Mouse (Mus musculus) intestine, embryonic 14.5 days (tissue): Measurements from ENCODE around the gene Adam6b. TPM values are rescaled to one million over a fixed set of nuclear protein-coding genes. Genes with fewer than 3 reads are reported as not detected.
A peak's percentile ranks its signal among the peaks of the same experiment; 100 is the strongest.
"Not testable (repeated sequence)": the region's sequence is repeated elsewhere in the genome, so short reads cannot be mapped to it uniquely, and the experiment has no call there.

Experiments
- ATAC-seq: fragments of 200-750 bp; cut with Nextera tagmentation; replicated peaks from 2 replicates; pipeline ENCODE4 v1.8.0; 2017; ENCODE audit warnings: low read depth, moderate number of reproducible peaks, moderate TSS enrichment, moderate library complexity; ENCODE audit not compliant: low FRiP score, low TSS enrichment
- DNase-seq: peaks from one replicate; pipeline ENCODE4 v3.0.0-alpha.2; 2018; ENCODE audit warnings: low spot score
- H3K27ac ChIP-seq: fragments of 300-500 bp; sonication (generic); 2 replicates; pipeline ENCODE4 v1.5.1; 2014; ENCODE audit warnings: low read depth, mild to moderate bottlenecking, control low read depth
- H3K27me3 ChIP-seq: fragments of 300-500 bp; sonication (generic); replicated peaks from 2 replicates; pipeline ENCODE4 v1.6.1; 2014; ENCODE audit warnings: low read length, control low read depth; ENCODE audit not compliant: control insufficient read depth, insufficient read depth
- H3K36me3 ChIP-seq: fragments of 300-500 bp; sonication (generic); 2 replicates; pipeline ENCODE4 v1.6.1; 2014; ENCODE audit warnings: low read length, control low read depth; ENCODE audit not compliant: control insufficient read depth, insufficient read depth
- H3K4me1 ChIP-seq: fragments of 300-500 bp; sonication (generic); replicated peaks from 2 replicates; pipeline ENCODE4 v1.6.1; 2014; ENCODE audit warnings: low read length, control low read depth, mixed read lengths; ENCODE audit not compliant: control insufficient read depth, insufficient read depth
- H3K4me2 ChIP-seq: fragments of 300-500 bp; sonication (generic); 2 replicates; pipeline ENCODE4 v1.6.1; 2014; ENCODE audit warnings: low read length
- H3K4me3 ChIP-seq: fragments of 300-500 bp; sonication (generic); 2 replicates; pipeline ENCODE4 v1.5.1; 2014; ENCODE audit warnings: low read depth, low read length, control low read depth, mixed read lengths
- H3K9ac ChIP-seq: fragments of 300-500 bp; sonication (generic); 2 replicates; pipeline ENCODE4 v1.6.1; 2014; ENCODE audit warnings: mild to moderate bottlenecking, low read length
- H3K9me3 ChIP-seq: fragments of 300-500 bp; sonication (generic); 2 replicates; pipeline ENCODE4 v1.6.1; 2016; ENCODE audit warnings: low read length, control low read depth; ENCODE audit not compliant: control insufficient read depth
- WGBS: fragments of 180-500 bp; shearing (Covaris S2); extraction: QIAGEN DNeasy Blood & Tissue Kit; methylation state at CpG from one replicate; pipeline ENCODE4 v1.1.7; 2014; 5-methylcytosine and 5-hydroxymethylcytosine counted together
- polyA plus RNA-seq: library from polyadenylated mRNA; unstranded; fragments of >200 nt; fragmentation: Nextera tagmentation; extraction: Ambion mirVana; gene quantifications from 2 replicates; pipeline ENCODE4 v1.2.1, GENCODE M21; 2014

Adam6b gene
- polyA plus RNA-seq, result not detected in 2 replicates

DNA sequence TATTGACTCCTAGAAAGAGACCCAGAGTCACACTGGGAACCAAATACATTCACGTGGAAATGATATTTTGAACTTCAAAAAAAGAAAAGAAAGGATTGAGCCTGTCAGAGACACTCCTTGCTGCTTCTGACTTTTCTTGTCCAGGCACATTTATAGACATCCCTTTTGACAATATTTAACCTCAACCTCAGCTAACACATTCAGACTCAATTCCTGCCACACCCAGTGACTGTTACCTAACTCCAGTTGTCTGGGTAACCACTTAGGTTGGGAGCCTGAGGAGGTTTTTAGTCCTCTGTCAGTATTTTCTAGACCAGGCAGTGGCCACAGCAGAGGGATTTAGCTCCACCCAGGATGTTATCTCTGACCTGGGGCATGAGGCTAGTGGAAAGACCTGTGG, at the start of gene Adam6b:
Adam6b (plus strand) TSS at position 301 of the 400 bp plus-strand sequence.
- H3K4me1 ChIP-seq, H3K36me3 ChIP-seq, H3K4me2 ChIP-seq, H3K27me3 ChIP-seq, H3K9me3 ChIP-seq, H3K9ac ChIP-seq, DNase-seq, H3K4me3 ChIP-seq, ATAC-seq, H3K27ac ChIP-seq: not testable (repeated sequence)
- no CpG with 5 or more reads among the region's 1 CpGs for WGBS

DNA sequence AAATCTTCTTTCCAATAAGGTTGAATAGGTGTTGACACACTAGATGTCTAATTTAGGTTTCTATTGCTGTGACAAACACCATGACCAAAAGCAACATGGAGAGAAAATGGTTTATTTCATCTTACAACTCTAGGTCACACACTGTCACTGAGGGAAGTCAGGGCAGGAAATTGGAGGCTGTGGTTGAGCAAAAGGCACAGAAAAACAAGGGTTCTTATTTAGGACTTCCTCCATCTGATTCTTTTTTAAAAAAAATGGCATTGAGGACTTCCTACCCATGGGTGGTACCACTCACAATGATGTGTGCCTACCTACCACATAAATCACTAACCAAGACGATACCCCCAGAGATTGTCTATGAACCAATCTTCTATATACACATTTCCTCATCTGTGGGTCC, 43.2 kb upstream of the Adam6b start:
- Histone ChIP-seq H3K4me3 (no peak overlapping the region), H3K27me3 (no peaks in the 10 kb centered on the region), H3K27ac (no peak overlapping the region), H3K9ac (no peak overlapping the region), H3K9me3 (no peaks in the 10 kb centered on the region), H3K4me2 (no peak overlapping the region), H3K36me3 (no peaks in the 10 kb centered on the region), H3K4me1 (no peaks in the 10 kb centered on the region)
- ATAC-seq (no peak), DNase-seq (no peak)
- WGBS, result 97% methylated on average over 1 of the region's 1 CpGs

DNA sequence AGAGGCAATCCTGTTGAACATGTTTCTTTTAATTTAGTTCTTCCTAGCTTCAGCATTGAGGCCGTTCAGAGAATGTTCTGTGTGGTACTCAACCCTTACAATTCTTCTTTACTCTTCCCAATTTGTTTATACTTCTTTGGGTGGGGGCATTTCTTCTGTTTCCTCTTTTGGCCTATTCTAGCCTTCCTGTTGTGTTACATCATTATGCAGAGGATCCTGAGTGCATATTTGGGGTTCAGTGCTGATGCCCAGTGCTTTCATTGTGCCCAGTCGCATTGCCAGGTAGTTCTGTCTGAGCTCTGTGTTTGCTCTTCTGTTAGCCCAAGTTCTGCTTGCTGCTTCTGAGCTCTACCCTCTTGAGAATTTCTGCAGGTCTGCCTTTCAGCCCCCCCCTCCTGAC, 13.1 kb upstream of the Adam6b start:
- no peak for ATAC-seq
- H3K4me3 ChIP-seq, result no peak overlapping the region
- no peak overlapping the region for H3K9ac ChIP-seq
- no peak overlapping the region for H3K27ac ChIP-seq
- WGBS, result 73% methylated on average over 2 of the region's 2 CpGs
- H3K4me2 ChIP-seq, result no peak overlapping the region
- no peaks in the 10 kb centered on the region for H3K4me1 ChIP-seq
- no peak for DNase-seq
- H3K27me3 ChIP-seq, result no peaks in the 10 kb centered on the region
- no peaks in the 10 kb centered on the region for H3K9me3 ChIP-seq
- H3K36me3 ChIP-seq, result no peaks in the 10 kb centered on the region

GRCm38 (mm10) chr12:113482147-113482546, 7.2 kb upstream of the Adam6b start:
- no peaks in the 10 kb centered on the region for H3K4me1 ChIP-seq
- no peaks in the 10 kb centered on the region for H3K27me3 ChIP-seq
- H3K4me2 ChIP-seq, result no peak overlapping the region
- WGBS, result 76% methylated on average over 2 of the region's 2 CpGs
- H3K27ac ChIP-seq, result no peak overlapping the region
- ATAC-seq, result no peak
- H3K9me3 ChIP-seq, result no peaks in the 10 kb centered on the region
- no peak overlapping the region for H3K9ac ChIP-seq
- no peak for DNase-seq
- H3K36me3 ChIP-seq, result no peaks in the 10 kb centered on the region
- no peak overlapping the region for H3K4me3 ChIP-seq

DNA sequence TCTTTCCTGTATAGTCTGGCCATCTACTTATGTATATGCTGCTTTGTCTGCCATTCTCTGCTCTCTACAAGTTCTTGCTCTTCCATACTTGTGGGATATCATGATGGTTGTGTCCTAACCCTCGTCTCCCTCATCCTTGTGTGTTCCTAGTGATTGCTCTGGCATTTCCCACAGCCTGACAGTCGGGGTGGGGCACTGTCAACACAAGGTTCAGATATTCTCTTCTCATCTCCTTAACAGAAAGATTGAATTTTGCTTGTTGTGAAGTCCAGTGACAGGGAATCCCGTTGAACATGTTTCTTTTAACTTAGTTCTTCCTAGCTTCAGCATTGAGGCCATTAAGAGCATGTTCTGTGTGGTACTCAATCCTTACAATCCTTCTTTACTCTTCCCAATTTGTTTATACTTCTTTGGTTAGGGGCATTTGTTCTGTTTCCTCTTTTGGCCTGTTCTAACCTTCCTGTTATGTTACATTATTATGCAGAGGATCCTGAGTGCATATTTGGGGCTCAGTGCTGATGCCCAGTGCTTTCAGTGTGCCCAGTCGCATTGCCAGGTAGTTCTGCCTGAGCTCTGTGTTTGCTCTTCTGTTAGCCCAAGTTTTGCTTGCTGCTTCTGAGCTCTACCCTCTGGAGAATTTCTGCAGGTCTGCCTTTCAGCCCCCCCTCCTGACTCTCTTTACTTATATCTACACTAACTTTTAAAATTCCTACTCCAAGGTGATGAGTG, 6.5 kb upstream of the Adam6b start:
- no peak overlapping the region for H3K9ac ChIP-seq
- no peak overlapping the region for H3K4me3 ChIP-seq
- no peak for ATAC-seq
- no peaks in the 10 kb centered on the region for H3K9me3 ChIP-seq
- no peaks in the 10 kb centered on the region for H3K27me3 ChIP-seq
- WGBS, result 53% methylated on average over 4 of the region's 4 CpGs
- H3K36me3 ChIP-seq, result no peaks in the 10 kb centered on the region
- no peak overlapping the region for H3K27ac ChIP-seq
- no peak for DNase-seq
- no peaks in the 10 kb centered on the region for H3K4me1 ChIP-seq
- H3K4me2 ChIP-seq, result no peak overlapping the region

- ATAC-seq (no peak), DNase-seq (no peak)
- Histone ChIP-seq H3K27me3 (no peaks in the 10 kb centered on the region), H3K4me2 (no peak overlapping the region), H3K9me3 (no peaks in the 10 kb centered on the region), H3K4me3 (no peak overlapping the region), H3K9ac (no peak overlapping the region), H3K4me1 (no peaks in the 10 kb centered on the region), H3K27ac (no peak overlapping the region), H3K36me3 (no peaks in the 10 kb centered on the region)
- 84% methylated on average over 2 of the region's 2 CpGs for WGBS
These were observed 5.7 kb upstream of the Adam6b start for GRCm38 (mm10) chr12:113483492-113484162.

DNA sequence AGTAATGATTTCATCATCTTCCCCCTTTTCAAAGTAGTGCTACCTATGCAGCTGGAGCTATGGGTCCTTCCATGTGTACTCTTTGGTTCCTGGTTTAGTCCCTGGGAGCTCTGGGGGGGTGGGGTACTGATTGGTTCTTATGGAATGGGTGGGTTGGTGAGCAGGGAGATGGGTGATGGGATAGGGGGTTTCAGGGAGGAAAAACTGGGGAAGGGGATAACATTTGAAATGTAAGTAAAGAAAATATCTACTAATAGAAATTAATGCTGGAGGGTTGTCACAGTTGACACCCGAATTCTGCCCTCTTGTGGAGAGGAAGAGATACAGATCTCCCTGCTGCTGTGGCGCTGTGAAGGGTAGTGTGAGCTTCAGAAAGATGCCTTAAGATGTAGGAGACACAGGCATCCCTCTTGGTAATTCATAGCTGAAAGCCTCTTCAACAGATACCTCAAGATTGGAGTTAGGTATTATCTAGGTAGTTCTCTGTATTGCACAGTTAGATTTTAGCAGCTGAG, 4.3 kb upstream of the Adam6b start:
- DNase-seq (no peak), ATAC-seq (no peak)
- 36% methylated on average over 2 of the region's 2 CpGs for WGBS
- Histone ChIP-seq H3K9me3 (no peaks in the 10 kb centered on the region), H3K36me3 (no peaks in the 10 kb centered on the region), H3K4me1 (no peaks in the 10 kb centered on the region), H3K27ac (no peak overlapping the region), H3K9ac (no peak overlapping the region), H3K4me2 (no peak overlapping the region), H3K27me3 (no peaks in the 10 kb centered on the region), H3K4me3 (no peak overlapping the region)

GRCm38 (mm10) chr12:113487693-113488092, 1.6 kb upstream of the Adam6b start:
- not testable (repeated sequence) for H3K27ac ChIP-seq, H3K36me3 ChIP-seq, H3K4me3 ChIP-seq, H3K27me3 ChIP-seq, H3K9me3 ChIP-seq, H3K4me1 ChIP-seq, H3K4me2 ChIP-seq, H3K9ac ChIP-seq
- ATAC-seq (0 out of 2 replicates have a peak, but pooled peaks have one; percentile 36), DNase-seq (peak; percentile 71)
